Comparison of ENCODE assay signal across 9 mouse cellular contexts in the genomic region with DNA sequence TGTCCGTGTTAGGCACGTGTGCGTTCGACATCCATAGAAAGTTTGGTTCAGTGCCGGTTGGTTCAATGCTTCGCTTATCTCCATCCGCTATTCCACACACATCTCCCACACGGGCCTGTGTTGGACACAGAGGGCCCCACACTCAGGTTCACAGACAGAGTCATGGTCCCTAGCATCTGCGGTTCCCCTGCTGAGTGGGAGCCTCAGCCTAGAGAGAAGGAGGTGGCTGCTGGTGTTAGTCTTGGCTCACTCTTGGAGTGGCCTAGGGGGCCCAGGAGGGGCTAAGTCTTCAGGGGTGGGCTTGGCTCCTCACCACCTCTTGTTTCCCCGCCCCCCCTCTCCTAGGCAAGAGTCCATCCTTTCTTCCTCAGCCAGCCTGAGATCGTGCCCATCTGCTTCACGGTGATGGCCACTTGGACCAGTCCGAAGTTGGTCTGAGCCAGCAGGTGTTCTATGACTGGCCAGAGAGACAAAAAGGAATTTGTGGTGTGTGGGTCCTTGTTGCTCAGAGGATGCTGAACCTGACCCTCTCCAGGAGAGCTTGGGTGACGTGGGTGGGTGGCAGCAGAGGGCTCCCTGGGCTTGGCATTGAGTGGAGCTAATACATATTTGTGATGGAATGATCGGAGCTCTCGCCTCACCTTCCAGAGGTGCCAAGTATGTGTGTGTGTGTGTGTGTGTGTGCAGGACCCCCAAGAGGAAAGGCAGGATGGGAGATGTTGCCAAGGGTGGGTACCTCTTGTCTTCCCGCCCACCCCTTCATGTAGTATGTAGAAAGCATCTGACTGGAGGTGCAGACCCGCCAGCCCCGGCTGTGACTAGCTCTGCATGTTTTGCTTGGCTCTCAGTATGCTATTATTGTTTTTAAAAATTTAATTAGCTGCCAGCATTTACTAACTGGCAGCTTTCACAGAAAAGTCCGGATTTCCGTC. TPM values are rescaled to one million over a fixed set of nuclear protein-coding genes. Genes with fewer than 3 reads are reported as not detected.
A peak's percentile ranks its signal among the peaks of the same experiment; 100 is the strongest.
DNase-seq lines count a peak whose midpoint lies in the region; ATAC-seq and TF ChIP-seq lines count a peak whose summit lies in the region.
"Had no signal": no experiment of that assay in that cellular context is flagged by ENCODE, and none has a peak within 500 bp of the region (broad histone marks: within the 10 kb centered on the region; RNA-seq: fewer than 3 reads in every experiment).

No protein-coding gene starts in this region.

- DNase-seq in heart, embryonic 10.5 days (ENCODE audit: low spot score), result no peak
- DNase-seq in heart, postnatal 36 days, result no peak
- no peak for DNase-seq in liver, postnatal 0 days
- DNase-seq in spleen, postnatal 14 days (ENCODE audit: low spot score in 2 of 2), result no peak
- no peak for DNase-seq in cerebellum, postnatal 36 days
- DNase-seq in gastrocnemius, adult 18-20 months (ENCODE audit: low spot score), result no peak

- no peak for TF ChIP-seq EP300 in liver, postnatal 0 days (IDR thresholded peaks at IDR 0.05; ENCODE audit: low read depth)

- H3K4me3 ChIP-seq in heart, embryonic 10.5 days, result peak overlapping the region; percentile 60
- peak overlapping the region; percentile 64 for H3K4me3 ChIP-seq in E14TG2a.4 (replicated peaks; ENCODE audit: low read length)
- peak overlapping the region; percentile 55 for H3K4me3 ChIP-seq in heart, embryonic 16.5 days (ENCODE audit: low read length)
- H3K4me3 ChIP-seq in liver, postnatal 0 days (ENCODE audit: low read depth, low read length), result no peak overlapping the region

- ATAC-seq in heart, embryonic 16.5 days (replicated peaks; ENCODE audit: extremely low read depth, insufficient read depth, low FRiP score), result no peak
- no peak for ATAC-seq in liver, postnatal 0 days

- TF ChIP-seq CTCF in E14TG2a.4 (conservative IDR thresholded peaks at IDR 0.05; ENCODE audit: low read length), result no peak
- TF ChIP-seq CTCF in liver, postnatal 0 days (IDR thresholded peaks at IDR 0.05; ENCODE audit: low read depth), result no peak

- peak overlapping the region; percentile 71; the same call in 1 of the 2 replicates for H3K9ac ChIP-seq in heart, embryonic 16.5 days (ENCODE audit: low read length)
- no peak overlapping the region for H3K9ac ChIP-seq in liver, postnatal 0 days (replicated peaks)

- intact Hi-C loops in heart, postnatal 36 days (cut with DNase I), result loop anchor here (2.0 kb wide), 1 partner anchor 33 kb away; no protein-coding TSS in a partner anchor

- peak overlapping the region; percentile 81 for H3K27ac ChIP-seq in heart, embryonic 10.5 days
- H3K27ac ChIP-seq in heart, embryonic 16.5 days (ENCODE audit: low read length), result peak overlapping the region; percentile 5
- no peak overlapping the region for H3K27ac ChIP-seq in liver, postnatal 0 days (ENCODE audit: low read depth)

- peaks cover 38% of the 10 kb centered on the region for H3K27me3 ChIP-seq in heart, embryonic 10.5 days (ENCODE audit: insufficient read depth, poor library complexity, severe bottlenecking)
- H3K27me3 ChIP-seq in E14TG2a.4 (ENCODE audit: insufficient read depth, low read length), result peaks cover 48% of the 10 kb centered on the region
- peaks cover 11% of the 10 kb centered on the region; the same call in 1 of the 2 replicates for H3K27me3 ChIP-seq in heart, embryonic 16.5 days (ENCODE audit: control insufficient read depth, insufficient read depth, low read length)
- peaks cover 26% of the 10 kb centered on the region; the same call in 1 of the 2 replicates for H3K27me3 ChIP-seq in liver, postnatal 0 days (ENCODE audit: insufficient read depth, low read length)

- no peaks in the 10 kb centered on the region for H3K9me3 ChIP-seq in heart, embryonic 10.5 days
- peaks cover 8% of the 10 kb centered on the region for H3K9me3 ChIP-seq in E14TG2a.4 (ENCODE audit: low read length)
- no peaks in the 10 kb centered on the region for H3K9me3 ChIP-seq in heart, embryonic 16.5 days (replicated peaks; ENCODE audit: control insufficient read depth, low read length)
- H3K9me3 ChIP-seq in liver, postnatal 0 days (ENCODE audit: low read length), result no peaks in the 10 kb centered on the region

- 57% methylated on average over 21 of the region's 21 CpGs for WGBS in heart, embryonic 10.5 days
- 54% methylated on average over 21 of the region's 21 CpGs for WGBS in heart, embryonic 16.5 days
- WGBS in liver, postnatal 0 days (ENCODE audit: insufficient replicate concordance), result 60% methylated on average over 21 of the region's 21 CpGs

- H3K36me3 ChIP-seq in heart, embryonic 10.5 days, result no peaks in the 10 kb centered on the region
- no peaks in the 10 kb centered on the region for H3K36me3 ChIP-seq in E14TG2a.4 (ENCODE audit: insufficient read depth, low read length)
- no peaks in the 10 kb centered on the region for H3K36me3 ChIP-seq in heart, embryonic 16.5 days (ENCODE audit: control insufficient read depth, insufficient read depth)
- H3K36me3 ChIP-seq in liver, postnatal 0 days (replicated peaks; ENCODE audit: insufficient read depth, low read length), result no peaks in the 10 kb centered on the region

- H3K4me2 ChIP-seq in heart, embryonic 16.5 days (ENCODE audit: low read depth, low read length), result peak overlapping the region; percentile 62
- 0 out of 2 replicates have a peak overlapping the region, but pooled peaks have one; percentile 33 for H3K4me2 ChIP-seq in liver, postnatal 0 days (ENCODE audit: low read depth, low read length)

- peaks cover 62% of the 10 kb centered on the region for H3K4me1 ChIP-seq in heart, embryonic 10.5 days
- H3K4me1 ChIP-seq in E14TG2a.4 (replicated peaks; ENCODE audit: low read depth, low read length), result peaks cover 25% of the 10 kb centered on the region
- peaks cover 38% of the 10 kb centered on the region for H3K4me1 ChIP-seq in heart, embryonic 16.5 days (ENCODE audit: control insufficient read depth, insufficient read depth, low read length)
- peaks cover 3% of the 10 kb centered on the region; the same call in 1 of the 2 replicates for H3K4me1 ChIP-seq in liver, postnatal 0 days (ENCODE audit: insufficient read depth)

RNA-seq across cellular contexts. Expression of a gene that starts 1.3 kb away (rescaled TPM):
- polyA plus RNA-seq in heart, embryonic 10.5 days (2016; fragmentation: Nextera tagmentation; extraction: Ambion mirVana), result 99.3 and 114 TPM in 2 replicates
- total RNA-seq in heart, postnatal 36 days (2021), result 10 to 100 TPM; 65.7 to 83.2 TPM
- polyA plus RNA-seq in heart, embryonic 16.5 days (2015; fragmentation: Nextera tagmentation; extraction: Ambion mirVana), result 158 and 162 TPM in 2 replicates
- 3.8 and 4.0 TPM in 2 replicates for polyA plus RNA-seq in liver, postnatal 0 days (2015; fragmentation: Nextera tagmentation; extraction: Ambion mirVana)
- total RNA-seq in gastrocnemius, adult 18-20 months (2021), result 10 to 100 TPM; 40.1 to 51.6 TPM
- total RNA-seq: granulocyte monocyte progenitor cell, adult 5-6 weeks had no signal

RNA-seq across cellular contexts. Expression of a gene that starts 57.1 kb away (rescaled TPM):
- 6.4 and 6.8 TPM in 2 replicates for polyA plus RNA-seq in heart, embryonic 10.5 days (2016; fragmentation: Nextera tagmentation; extraction: Ambion mirVana)
- total RNA-seq in heart, postnatal 36 days (2021), result 10 to 100 TPM; 15.7 to 16.7 TPM
- 10.8 and 12.4 TPM in 2 replicates for polyA plus RNA-seq in heart, embryonic 16.5 days (2015; fragmentation: Nextera tagmentation; extraction: Ambion mirVana)
- 3.4 and 4.6 TPM in 2 replicates for polyA plus RNA-seq in liver, postnatal 0 days (2015; fragmentation: Nextera tagmentation; extraction: Ambion mirVana)
- total RNA-seq in gastrocnemius, adult 18-20 months (2021), result 1 to 10 TPM; 6.7 to 7.2 TPM

Comparison
In these comparisons a context has a peak if more than half of its experiments do, and no peak if none do; other contexts are left out.
1. RNA of a gene that starts 1.3 kb away (polyA plus RNA-seq): 158 to 162 TPM in heart, embryonic 16.5 days and 99.3 to 114 TPM in heart, embryonic 10.5 days; 3.8 to 4.0 TPM in liver, postnatal 0 days; every median in the first group is over 10 times any median in the second.